Mouse (Mus musculus) heart, embryonic 13.5 days (tissue): Measurements from ENCODE around the gene Phf7. TPM values are rescaled to one million over a fixed set of nuclear protein-coding genes. Genes with fewer than 3 reads are reported as not detected.
A peak's percentile ranks its signal among the peaks of the same experiment; 100 is the strongest.

Source experiments
- ATAC-seq: fragments of 200-750 bp; cut with Nextera tagmentation; 2 replicates; pipeline ENCODE4 v1.8.0; 2017; ENCODE audit warnings: moderate TSS enrichment; ENCODE audit not compliant: insufficient number of reproducible peaks, low FRiP score, low TSS enrichment; ENCODE audit errors: extremely low read depth
- H3K27ac ChIP-seq: fragments of 300-500 bp; sonication (generic); replicated peaks from 2 replicates; pipeline ENCODE4 v1.5.1; 2015; ENCODE audit warnings: moderate library complexity, mild to moderate bottlenecking, inconsistent platforms
- H3K27me3 ChIP-seq: fragments of 300-500 bp; sonication (generic); replicated peaks from 2 replicates; pipeline ENCODE4 v1.6.1; 2015; ENCODE audit warnings: mild to moderate bottlenecking, inconsistent platforms
- H3K36me3 ChIP-seq: fragments of 300-500 bp; sonication (generic); 2 replicates; pipeline ENCODE4 v1.6.1; 2015; ENCODE audit warnings: mild to moderate bottlenecking, inconsistent platforms
- H3K4me1 ChIP-seq: fragments of 300-500 bp; sonication (generic); 2 replicates; pipeline ENCODE4 v1.6.1; 2015; ENCODE audit warnings: inconsistent platforms
- H3K4me2 ChIP-seq: fragments of 300-500 bp; sonication (generic); 2 replicates; pipeline ENCODE4 v1.6.1; 2015; ENCODE audit warnings: inconsistent platforms, mild to moderate bottlenecking, moderate library complexity
- H3K4me3 ChIP-seq: fragments of 300-500 bp; sonication (generic); 2 replicates; pipeline ENCODE4 v1.5.1; 2015; ENCODE audit warnings: moderate library complexity, mild to moderate bottlenecking, inconsistent platforms
- H3K9ac ChIP-seq: fragments of 300-500 bp; sonication (generic); 2 replicates; pipeline ENCODE4 v1.6.1; 2015; ENCODE audit warnings: inconsistent platforms, mild to moderate bottlenecking, moderate library complexity
- H3K9me3 ChIP-seq: fragments of 300-500 bp; sonication (generic); 2 replicates; pipeline ENCODE4 v1.6.1; 2016; ENCODE audit warnings: inconsistent platforms
- WGBS: fragments of 180-500 bp; shearing (Covaris S2); methylation state at CpG from one replicate; pipeline ENCODE4 v1.1.7; 2015; ENCODE audit warnings: mixed read lengths; 5-methylcytosine and 5-hydroxymethylcytosine counted together
- polyA plus RNA-seq: library from polyadenylated mRNA; unstranded; fragments of >200 nt; fragmentation: Nextera tagmentation; extraction: Ambion mirVana; gene quantifications from 2 replicates; pipeline ENCODE4 v1.2.1, GENCODE M21; 2015

Phf7 gene
- polyA plus RNA-seq, 1 experiment from 2014 or later, result 7.8 TPM

DNA sequence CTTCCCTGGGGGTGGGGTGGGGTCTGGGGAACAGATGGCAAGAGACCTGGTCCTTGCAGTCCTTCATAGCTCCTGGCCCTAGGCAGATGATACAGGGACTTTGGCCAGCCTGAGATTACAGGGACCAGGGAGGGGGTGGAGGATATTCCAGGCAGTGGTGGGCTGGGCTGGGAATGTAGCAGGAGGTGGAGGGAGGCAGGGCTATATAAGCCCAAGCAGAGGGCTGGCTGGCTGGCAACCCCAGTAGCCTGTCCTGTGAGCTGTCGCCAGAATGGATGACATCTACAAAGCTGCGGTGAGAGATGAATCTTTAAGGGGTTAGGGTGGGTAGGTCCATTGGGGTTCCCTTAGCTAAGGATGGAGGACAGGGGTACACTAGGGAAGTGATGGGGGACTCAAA lies 43.0 kb downstream of the Phf7 start, which contains the start of gene Tnnc1:
TSS of gene Tnnc1 (plus strand) at position 229 of the 400 bp plus-strand sequence.
- no peaks in the 10 kb centered on the region for H3K27me3 ChIP-seq
- H3K27ac ChIP-seq, result peak within 1 kb of the TSS; percentile 100
- H3K4me1 ChIP-seq, result peaks cover 62% of the 10 kb centered on the region
- no peaks in the 10 kb centered on the region for H3K9me3 ChIP-seq
- peak within 1 kb of the TSS; percentile 82 for H3K4me2 ChIP-seq
- peak within 1 kb of the TSS; percentile 82 for H3K4me3 ChIP-seq
- ATAC-seq, result no peak; the same call in 1 of the 2 replicates
- H3K36me3 ChIP-seq, result peaks cover 49% of the 10 kb centered on the region
- WGBS, result 33% methylated on average over 2 of the region's 2 CpGs
- peak within 1 kb of the TSS; percentile 97 for H3K9ac ChIP-seq

DNA sequence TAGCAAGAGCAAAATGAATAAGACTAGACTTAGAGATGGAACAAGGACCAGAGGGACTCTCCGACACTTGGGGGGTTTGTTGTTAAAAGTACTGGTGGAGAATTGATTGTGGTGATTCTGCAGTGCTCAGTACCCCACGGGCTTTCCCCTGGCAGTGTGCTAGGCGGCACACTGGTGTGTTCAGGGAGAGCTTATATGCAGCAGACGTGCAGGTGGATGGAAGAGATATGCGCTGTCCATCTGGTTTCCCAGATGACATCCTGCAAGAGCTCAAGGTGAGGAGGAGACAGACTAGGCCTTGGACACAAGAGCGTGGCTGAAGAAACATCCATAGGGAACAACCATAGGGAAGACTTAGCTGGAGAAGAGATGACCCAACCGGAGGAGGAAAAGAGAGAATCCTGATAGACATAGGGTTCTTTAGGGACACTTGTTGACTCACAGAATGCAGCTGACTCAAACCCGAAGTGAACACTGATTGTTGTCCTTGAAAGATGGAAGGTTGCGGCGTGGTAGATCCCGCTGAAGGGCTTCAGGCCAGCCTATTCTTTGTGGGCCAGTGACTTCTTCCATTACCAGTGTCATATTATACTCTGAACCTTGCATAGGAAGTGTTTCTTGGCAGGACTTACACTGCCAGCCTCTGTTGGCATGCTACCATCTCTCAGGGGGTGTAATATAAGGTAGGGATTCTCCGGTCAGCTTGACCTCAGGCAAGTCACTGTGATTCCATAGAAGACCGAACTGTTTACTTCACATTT lies 43.9 kb downstream of the Phf7 start:
- Histone ChIP-seq H3K4me3 (peak overlapping the region; percentile 82), H3K4me2 (peak overlapping the region; percentile 82), H3K9ac (peak overlapping the region; percentile 97), H3K36me3 (peaks cover 49% of the 10 kb centered on the region), H3K4me1 (peaks cover 55% of the 10 kb centered on the region), H3K27ac (peak overlapping the region; percentile 100), H3K27me3 (no peaks in the 10 kb centered on the region), H3K9me3 (no peaks in the 10 kb centered on the region)
- 72% methylated on average over 13 of the region's 13 CpGs for WGBS
- no peak for ATAC-seq

DNA sequence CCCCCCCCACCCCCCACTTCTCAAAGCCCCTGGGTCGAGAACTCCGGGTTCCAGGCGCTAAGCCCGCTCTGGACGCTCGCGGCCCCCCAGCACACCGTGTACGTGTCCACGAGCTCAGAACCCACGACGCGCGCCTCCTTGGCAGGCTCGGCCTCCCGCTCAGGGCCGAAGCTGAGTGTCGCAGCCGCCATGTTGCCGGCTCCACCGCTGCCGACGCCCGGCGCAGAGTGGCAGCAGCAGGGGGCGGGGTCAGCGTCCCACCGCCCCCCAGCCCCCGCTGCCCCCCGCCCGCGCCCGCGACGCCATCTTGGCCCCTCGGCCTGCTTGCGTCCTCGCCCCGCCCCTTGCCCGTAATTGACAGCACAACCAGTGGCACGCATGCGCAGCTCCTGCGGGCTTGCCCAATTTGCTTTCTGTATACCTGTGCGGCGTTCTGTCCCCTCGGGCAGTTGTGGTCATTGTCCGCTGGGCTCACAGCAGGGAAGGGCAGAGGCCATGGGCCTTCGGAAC lies 44.6 kb downstream of the Phf7 start:
- Histone ChIP-seq H3K27me3 (no peaks in the 10 kb centered on the region), H3K36me3 (peaks cover 49% of the 10 kb centered on the region), H3K4me1 (peaks cover 55% of the 10 kb centered on the region), H3K27ac (peak overlapping the region; percentile 100), H3K9ac (peak overlapping the region; percentile 97), H3K4me3 (peak overlapping the region; percentile 82), H3K4me2 (peak overlapping the region; percentile 82), H3K9me3 (no peaks in the 10 kb centered on the region)
- under 1% methylated on average over 48 of the region's 48 CpGs for WGBS
- ATAC-seq, result peak; percentile 32

DNA sequence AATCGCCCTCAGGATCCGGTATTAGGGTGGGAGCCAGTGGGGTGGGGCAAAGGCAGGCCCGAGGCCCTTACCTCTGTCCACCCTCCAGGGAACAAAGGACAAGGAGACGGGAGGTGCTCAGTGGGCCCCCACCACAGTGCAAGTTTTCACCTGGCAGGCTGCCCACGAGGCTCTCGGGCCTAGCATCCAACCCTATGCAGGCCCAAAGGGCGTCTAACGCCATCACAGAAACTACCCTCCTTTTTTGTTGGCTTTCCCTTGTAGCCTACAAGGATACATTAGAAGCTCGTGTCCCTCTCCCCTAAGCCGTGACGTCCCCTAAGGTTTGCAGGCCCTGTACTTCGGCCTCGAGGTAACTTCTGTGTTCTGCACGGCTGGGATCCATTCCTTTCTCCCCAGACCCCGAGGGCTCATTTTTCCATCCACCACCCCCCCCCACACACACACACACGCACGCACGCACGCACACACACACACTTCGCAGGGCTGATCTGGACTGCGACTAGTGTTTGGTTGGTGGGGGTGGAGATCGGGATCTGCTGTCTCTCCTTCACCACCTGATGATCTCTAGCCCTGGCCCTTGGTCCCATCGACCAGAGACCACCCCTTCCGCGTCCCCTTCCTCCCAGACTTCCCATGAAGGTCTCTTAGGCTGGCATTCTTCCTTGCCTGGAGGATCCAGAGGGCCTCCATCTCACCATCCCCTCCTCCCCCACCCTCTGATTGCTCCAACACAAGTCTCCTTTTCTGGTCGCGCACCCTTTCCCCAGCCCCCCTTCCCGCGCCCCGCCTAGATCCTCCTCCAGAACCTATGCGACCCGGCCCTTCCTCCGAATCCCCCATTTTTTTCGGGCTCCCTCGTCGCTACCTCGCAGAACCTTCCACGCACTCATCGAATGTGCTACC lies 45.3 kb downstream of the Phf7 start:
- Histone ChIP-seq H3K9me3 (no peaks in the 10 kb centered on the region), H3K4me3 (peak overlapping the region; percentile 82), H3K4me1 (peaks cover 53% of the 10 kb centered on the region), H3K36me3 (peaks cover 49% of the 10 kb centered on the region), H3K4me2 (peak overlapping the region; percentile 82), H3K27me3 (no peaks in the 10 kb centered on the region), H3K9ac (peak overlapping the region; percentile 97), H3K27ac (peak overlapping the region; percentile 100)
- WGBS, result under 1% methylated on average over 39 of the region's 39 CpGs
- ATAC-seq, result no peak

DNA sequence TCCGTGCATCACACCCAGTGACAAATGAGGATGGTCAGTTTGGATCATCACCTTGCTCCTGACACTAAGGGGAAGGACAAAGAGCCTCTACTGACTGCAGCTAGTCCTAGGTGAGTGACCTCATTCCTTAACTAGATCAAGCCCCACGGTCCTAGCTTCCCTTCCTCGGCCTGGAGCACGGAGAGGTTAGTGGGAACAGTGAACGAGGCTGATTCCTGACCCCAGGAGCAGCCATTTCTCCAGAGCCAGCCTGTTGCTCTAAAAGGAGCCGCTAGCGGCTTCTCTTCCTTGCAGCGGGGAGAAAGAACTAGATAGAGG lies 45.9 kb downstream of the Phf7 start:
- H3K4me2 ChIP-seq, result peak overlapping the region; percentile 82
- H3K9ac ChIP-seq, result peak overlapping the region; percentile 97
- H3K4me1 ChIP-seq, result peaks cover 56% of the 10 kb centered on the region
- no peak for ATAC-seq
- 6% methylated on average over 8 of the region's 8 CpGs for WGBS
- H3K27ac ChIP-seq, result peak overlapping the region; percentile 100
- no peaks in the 10 kb centered on the region for H3K9me3 ChIP-seq
- H3K27me3 ChIP-seq, result no peaks in the 10 kb centered on the region
- peak overlapping the region; percentile 82 for H3K4me3 ChIP-seq
- peaks cover 52% of the 10 kb centered on the region for H3K36me3 ChIP-seq

DNA sequence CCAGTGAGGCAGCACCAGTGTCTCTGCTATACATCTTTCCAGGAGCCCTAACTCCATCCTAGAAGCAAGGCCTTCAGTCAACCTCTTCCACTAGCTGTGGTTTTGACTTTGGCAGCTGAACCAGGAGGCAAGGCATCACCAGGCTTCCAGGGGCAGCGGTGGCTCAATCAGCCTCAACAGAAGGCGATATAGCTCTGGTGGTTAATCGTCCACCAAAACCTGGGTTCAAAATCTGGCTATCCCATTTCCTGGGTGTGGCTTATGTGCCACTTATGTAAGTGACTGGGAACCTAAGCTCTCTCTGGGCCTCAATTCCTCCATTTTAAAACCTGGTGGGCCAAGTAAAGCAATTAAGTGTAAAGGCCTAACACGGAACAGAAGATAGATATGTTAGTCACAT lies 46.3 kb downstream of the Phf7 start:
- H3K4me3 ChIP-seq, result peak overlapping the region; percentile 82
- peak overlapping the region; percentile 100 for H3K27ac ChIP-seq
- H3K4me2 ChIP-seq, result peak overlapping the region; percentile 82
- 52% methylated on average over 4 of the region's 4 CpGs for WGBS
- no peaks in the 10 kb centered on the region for H3K27me3 ChIP-seq
- ATAC-seq, result no peak
- no peaks in the 10 kb centered on the region for H3K9me3 ChIP-seq
- peaks cover 52% of the 10 kb centered on the region for H3K36me3 ChIP-seq
- peaks cover 56% of the 10 kb centered on the region for H3K4me1 ChIP-seq
- peak overlapping the region; percentile 97 for H3K9ac ChIP-seq

- Histone ChIP-seq H3K27ac (0 out of 2 replicates have a peak overlapping the region, but pooled peaks have one; percentile 4), H3K9me3 (no peaks in the 10 kb centered on the region), H3K27me3 (no peaks in the 10 kb centered on the region), H3K9ac (0 out of 2 replicates have a peak overlapping the region, but pooled peaks have one; percentile 8), H3K4me3 (no peak overlapping the region), H3K4me2 (no peak overlapping the region), H3K36me3 (peaks cover 94% of the 10 kb centered on the region), H3K4me1 (peaks cover 88% of the 10 kb centered on the region)
- no peak for ATAC-seq
- WGBS, result 70% methylated on average over 3 of the region's 3 CpGs
Measured at GRCm38 (mm10) chr14:31200038-31200437, 51.1 kb downstream of the Phf7 start.

GRCm38 (mm10) chr14:31199599-31199998 lies 51.5 kb downstream of the Phf7 start:
- Histone ChIP-seq H3K27me3 (no peaks in the 10 kb centered on the region), H3K4me1 (peaks cover 88% of the 10 kb centered on the region), H3K9ac (no peak overlapping the region), H3K4me2 (no peak overlapping the region), H3K4me3 (no peak overlapping the region), H3K27ac (0 out of 2 replicates have a peak overlapping the region, but pooled peaks have one; percentile 4), H3K9me3 (no peaks in the 10 kb centered on the region), H3K36me3 (peaks cover 96% of the 10 kb centered on the region)
- ATAC-seq, result no peak
- 86% methylated on average over 7 of the region's 7 CpGs for WGBS

DNA sequence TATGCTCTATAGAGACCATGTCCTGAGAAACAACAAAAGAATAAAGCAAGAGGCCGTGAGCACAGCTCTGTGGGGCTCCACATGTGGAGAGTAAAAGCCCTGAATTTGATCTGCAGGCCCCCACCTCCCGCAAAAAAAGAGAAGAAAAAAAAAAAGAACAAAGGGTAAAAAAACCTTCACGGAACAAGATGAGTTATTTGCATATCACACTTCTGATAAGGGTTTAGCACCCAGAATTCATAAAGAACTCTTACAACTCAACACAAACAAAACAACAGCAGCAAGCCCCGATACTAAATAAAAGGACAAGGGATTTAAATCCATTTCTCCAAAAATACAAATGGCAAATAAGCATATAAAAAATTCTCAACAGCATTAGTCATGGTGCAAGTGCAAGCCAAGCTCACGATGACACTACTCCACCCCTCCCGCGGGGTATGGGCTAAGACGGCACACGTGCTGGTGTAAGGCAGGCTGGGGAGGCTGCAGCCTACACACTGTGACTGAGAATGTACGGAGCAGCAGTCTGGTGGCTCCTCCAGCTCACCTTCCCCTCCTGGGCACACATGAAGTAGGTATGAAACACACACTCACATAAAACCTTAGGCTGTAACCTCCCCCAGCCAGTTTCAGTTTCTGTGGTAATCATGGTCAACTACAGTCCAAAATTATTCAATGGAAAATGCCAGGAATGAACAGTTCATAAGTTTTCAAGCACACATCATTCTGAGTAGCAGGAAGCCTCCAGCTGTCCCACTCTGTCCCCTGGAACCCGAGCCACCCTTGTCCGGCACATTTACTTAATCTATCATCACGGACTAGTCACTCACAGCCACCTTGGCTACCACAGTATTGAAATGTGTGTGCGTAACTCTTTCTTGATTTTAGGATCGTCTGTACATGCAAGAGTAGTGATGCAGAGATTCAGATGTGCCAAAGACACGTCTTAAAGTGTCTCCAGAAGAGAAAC lies 53.3 kb downstream of the Phf7 start:
- peak overlapping the region; percentile 48; the same call in 1 of the 2 replicates for H3K9ac ChIP-seq
- ATAC-seq, result peak; percentile 37; the same call in 1 of the 2 replicates
- H3K4me3 ChIP-seq, result no peak overlapping the region
- H3K4me1 ChIP-seq, result peaks cover 91% of the 10 kb centered on the region
- no peaks in the 10 kb centered on the region for H3K9me3 ChIP-seq
- H3K36me3 ChIP-seq, result peaks cover 96% of the 10 kb centered on the region
- H3K27me3 ChIP-seq, result no peaks in the 10 kb centered on the region
- peak overlapping the region; percentile 37 for H3K4me2 ChIP-seq
- H3K27ac ChIP-seq, result peak overlapping the region; percentile 25
- 45% methylated on average over 16 of the region's 16 CpGs for WGBS

DNA sequence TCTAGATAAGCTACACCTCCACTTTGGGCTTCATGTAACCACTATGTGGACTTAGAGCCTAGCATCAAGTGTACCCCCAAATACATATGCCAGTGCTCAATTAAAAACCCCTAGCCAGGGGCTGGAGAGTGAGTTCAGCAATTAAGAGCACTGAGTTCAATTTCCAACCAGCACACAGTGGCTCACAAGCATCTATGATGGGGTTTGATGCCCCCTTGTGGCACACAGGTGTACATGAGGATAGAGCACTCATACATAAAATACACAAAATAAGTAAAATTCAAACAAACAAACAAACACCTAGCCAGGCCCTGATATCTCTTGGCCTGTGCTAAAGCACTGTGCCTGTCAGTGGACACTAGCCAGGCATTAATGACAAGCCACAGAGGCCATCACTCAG lies 55.1 kb downstream of the Phf7 start:
- no peaks in the 10 kb centered on the region for H3K27me3 ChIP-seq
- peaks cover 96% of the 10 kb centered on the region for H3K36me3 ChIP-seq
- H3K4me1 ChIP-seq, result peaks cover 99% of the 10 kb centered on the region
- H3K9ac ChIP-seq, result peak overlapping the region; percentile 63
- H3K4me3 ChIP-seq, result no peak overlapping the region
- H3K27ac ChIP-seq, result peak overlapping the region; percentile 92
- ATAC-seq, result no peak
- H3K9me3 ChIP-seq, result no peaks in the 10 kb centered on the region
- H3K4me2 ChIP-seq, result peak overlapping the region; percentile 50; the same call in 1 of the 2 replicates
